Mouse (Mus musculus): ENCODE data around the gene Rnpep. TPM values are rescaled to one million over a fixed set of nuclear protein-coding genes. Genes with fewer than 3 reads are reported as not detected.

Rnpep gene
- total RNA-seq, 2 experiments from 2014 or later = 118 to 127 TPM

Other genes with a start within 250 kb of the Rnpep start
- gene Lgr6, start 178.8 kb downstream of the Rnpep start, total RNA-seq (2015) = not detected in 2 replicates
- gene Lgr6, start 178.8 kb downstream of the Rnpep start, total RNA-seq (2017) = not detected in 2 replicates
- 25.5 and 29.5 TPM in 2 replicates for gene Ptpn7, start 151.4 kb downstream of the Rnpep start, total RNA-seq (2015)
- gene Ptpn7, start 151.4 kb downstream of the Rnpep start, total RNA-seq (2017) = 49.7 and 54.2 TPM in 2 replicates
- gene Arl8a, start 137.3 kb downstream of the Rnpep start, total RNA-seq (2015) = 83.3 and 93.2 TPM in 2 replicates
- gene Arl8a, start 137.3 kb downstream of the Rnpep start, total RNA-seq (2017) = 37.1 and 49.1 TPM in 2 replicates
- not detected in 2 replicates for gene Gpr37l1, start 116.4 kb downstream of the Rnpep start, total RNA-seq (2015)
- gene Gpr37l1, start 116.4 kb downstream of the Rnpep start, total RNA-seq (2017) = not detected in 2 replicates
- gene Elf3, start 25.5 kb downstream of the Rnpep start, total RNA-seq (2015) = not detected in 2 replicates
- not detected in 2 replicates for gene Elf3, start 25.5 kb downstream of the Rnpep start, total RNA-seq (2017)
- gene Timm17a, start 29.7 kb upstream of the Rnpep start, total RNA-seq (2015) = 55.0 and 67.3 TPM in 2 replicates
- 14.1 and 20.0 TPM in 2 replicates for gene Timm17a, start 29.7 kb upstream of the Rnpep start, total RNA-seq (2017)
- gene Lmod1, start 40.7 kb upstream of the Rnpep start, total RNA-seq (2015) = not detected in 2 replicates
- not detected in 2 replicates for gene Lmod1, start 40.7 kb upstream of the Rnpep start, total RNA-seq (2017)
- gene Shisa4, start 91.2 kb upstream of the Rnpep start, total RNA-seq (2015) = not detected in 2 replicates
- gene Shisa4, start 91.2 kb upstream of the Rnpep start, total RNA-seq (2017) = 0.53 TPM in 1 of 2 replicates, not detected in the other
- gene Ipo9, start 146.4 kb upstream of the Rnpep start, total RNA-seq (2015) = 33.6 and 47.9 TPM in 2 replicates
- gene Ipo9, start 146.4 kb upstream of the Rnpep start, total RNA-seq (2017) = 28.6 and 29.2 TPM in 2 replicates